Mouse (Mus musculus) heart, embryonic 12.5 days (tissue): ENCODE measurements at regions not wholly inside any gene's neighbourhood (a gene's known extent, or its start where the extent isn't known, plus 50 kb on each side); places are given as distances from the start of the nearest gene placed in this dataset.

Experiments used
- ATAC-seq: fragments of 200-750 bp; cut with Nextera tagmentation; 2 replicates; pipeline ENCODE4 v1.8.0; 2017; ENCODE audit warnings: moderate TSS enrichment, moderate library complexity; ENCODE audit not compliant: insufficient number of reproducible peaks, low FRiP score
- H3K27ac ChIP-seq: fragments of 300-500 bp; sonication (generic); 2 replicates; pipeline ENCODE4 v1.5.1; 2016; ENCODE audit warnings: mild to moderate bottlenecking, moderate library complexity; ENCODE audit not compliant: poor library complexity, severe bottlenecking
- H3K27me3 ChIP-seq: fragments of 300-500 bp; sonication (generic); replicated peaks from 2 replicates; pipeline ENCODE4 v1.6.1; 2016; ENCODE audit warnings: mild to moderate bottlenecking, moderate library complexity
- H3K36me3 ChIP-seq: fragments of 300-500 bp; sonication (generic); 2 replicates; pipeline ENCODE4 v1.6.1; 2016; ENCODE audit warnings: mild to moderate bottlenecking, moderate library complexity
- H3K4me1 ChIP-seq: fragments of 300-500 bp; sonication (generic); replicated peaks from 2 replicates; pipeline ENCODE4 v1.6.1; 2016; ENCODE audit warnings: mild to moderate bottlenecking
- H3K4me2 ChIP-seq: fragments of 300-500 bp; sonication (generic); 2 replicates; pipeline ENCODE4 v1.6.1; 2016; ENCODE audit warnings: mild to moderate bottlenecking, moderate library complexity
- H3K4me3 ChIP-seq: fragments of 300-500 bp; sonication (generic); 2 replicates; pipeline ENCODE4 v1.5.1; 2016; ENCODE audit warnings: mild to moderate bottlenecking
- H3K9ac ChIP-seq: fragments of 300-500 bp; sonication (generic); 2 replicates; pipeline ENCODE4 v1.6.1; 2016; ENCODE audit warnings: mild to moderate bottlenecking, moderate library complexity
- H3K9me3 ChIP-seq: fragments of 300-500 bp; sonication (generic); replicated peaks from 2 replicates; pipeline ENCODE4 v1.6.1; 2016; ENCODE audit warnings: mild to moderate bottlenecking, moderate library complexity
- WGBS: fragments of 180-500 bp; shearing (Covaris S2); methylation state at CpG from one replicate; pipeline ENCODE4 v1.1.7; 2016; 5-methylcytosine and 5-hydroxymethylcytosine counted together

DNA sequence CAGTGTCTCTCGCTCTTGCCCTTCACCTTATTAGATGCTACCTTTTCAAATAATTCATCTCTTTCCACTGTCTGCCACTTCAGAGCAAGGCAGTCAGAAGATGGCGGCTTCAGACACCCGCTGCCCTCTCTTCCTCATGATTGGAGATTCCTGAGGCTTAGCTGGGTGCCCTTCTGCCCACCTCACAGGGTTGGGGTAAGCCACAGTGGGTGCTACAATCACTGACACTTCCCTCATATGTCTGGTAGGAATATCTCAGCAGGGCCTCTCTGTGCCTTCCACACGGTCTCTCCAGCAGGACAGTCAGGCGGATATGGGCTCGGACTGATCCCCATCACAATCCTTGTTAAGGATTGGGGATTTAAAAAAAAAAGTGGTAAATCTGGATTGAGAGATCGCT lies 53.2 kb upstream of the Rpl36-ps4 start:
- Histone ChIP-seq H3K9me3 (no peaks in the 10 kb centered on the region; the same call in 1 of the 2 replicates), H3K4me2 (no peak overlapping the region), H3K4me3 (no peak overlapping the region), H3K27ac (no peak overlapping the region), H3K9ac (no peak overlapping the region), H3K4me1 (peaks cover 15% of the 10 kb centered on the region), H3K36me3 (no peaks in the 10 kb centered on the region), H3K27me3 (no peaks in the 10 kb centered on the region)
- 93% methylated on average over 7 of the region's 7 CpGs for WGBS
- no peak for ATAC-seq

- H3K4me3 ChIP-seq = no peak overlapping the region
- no peak overlapping the region for H3K9ac ChIP-seq
- H3K4me1 ChIP-seq = peaks cover 10% of the 10 kb centered on the region
- no peak for ATAC-seq
- no peaks in the 10 kb centered on the region for H3K27me3 ChIP-seq
- H3K27ac ChIP-seq = no peak overlapping the region
- WGBS = 75% methylated on average over 15 of the region's 15 CpGs
- no peak overlapping the region for H3K4me2 ChIP-seq
- no peaks in the 10 kb centered on the region; the same call in 1 of the 2 replicates for H3K9me3 ChIP-seq
- H3K36me3 ChIP-seq = no peaks in the 10 kb centered on the region
These were observed 54.0 kb upstream of the Rpl36-ps4 start for GRCm38 (mm10) chr17:87866719-87867318.

DNA sequence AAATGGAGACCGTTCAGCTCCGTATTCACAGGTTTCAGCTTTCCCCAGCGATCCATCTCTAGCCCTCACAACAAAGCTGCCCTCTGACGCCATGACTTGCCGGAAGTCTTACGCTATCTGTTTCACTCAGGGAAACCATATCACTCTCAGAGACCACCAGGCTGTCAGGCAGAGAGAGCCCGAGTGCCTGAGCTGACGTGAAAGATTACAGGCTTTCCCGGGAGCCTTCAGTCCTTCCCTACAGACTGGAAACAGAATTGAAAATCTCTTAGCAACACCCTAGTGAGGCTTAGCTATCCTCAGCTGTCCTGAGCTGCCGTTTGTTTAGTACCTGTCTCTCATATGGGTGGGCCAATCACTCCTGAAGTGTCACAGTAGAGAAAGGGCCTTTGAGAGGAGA lies 54.6 kb upstream of the Rpl36-ps4 start:
- ATAC-seq = no peak
- Histone ChIP-seq H3K4me1 (peaks cover 17% of the 10 kb centered on the region), H3K9me3 (no peaks in the 10 kb centered on the region; the same call in 1 of the 2 replicates), H3K27me3 (no peaks in the 10 kb centered on the region), H3K27ac (no peak overlapping the region), H3K4me3 (no peak overlapping the region), H3K9ac (no peak overlapping the region), H3K4me2 (peak overlapping the region; percentile 26), H3K36me3 (no peaks in the 10 kb centered on the region)
- 16% methylated on average over 10 of the region's 10 CpGs for WGBS

DNA sequence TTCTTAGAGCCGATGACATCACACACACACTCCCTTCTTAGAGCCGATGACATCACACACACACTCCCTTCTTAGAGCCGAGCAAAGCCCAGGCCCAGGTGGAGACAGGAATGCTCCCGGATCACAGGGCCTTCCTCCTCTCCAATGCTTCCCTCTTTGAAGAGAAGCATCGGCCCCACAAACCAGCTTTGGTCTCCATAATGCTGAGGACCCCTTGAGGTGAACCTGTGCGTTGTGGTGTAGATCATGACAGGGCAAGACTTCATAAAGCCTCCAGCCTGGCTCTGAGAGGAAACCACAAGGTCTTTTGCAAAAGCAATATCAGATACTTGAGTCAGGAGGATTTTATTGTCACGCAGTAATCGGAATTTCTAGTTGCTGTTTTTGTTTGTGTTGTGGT lies 55.3 kb upstream of the Rpl36-ps4 start:
- no peaks in the 10 kb centered on the region for H3K27me3 ChIP-seq
- no peaks in the 10 kb centered on the region; the same call in 1 of the 2 replicates for H3K9me3 ChIP-seq
- H3K4me2 ChIP-seq = no peak overlapping the region
- no peak overlapping the region for H3K9ac ChIP-seq
- no peak for ATAC-seq
- no peak overlapping the region for H3K27ac ChIP-seq
- no peak overlapping the region for H3K4me3 ChIP-seq
- peaks cover 18% of the 10 kb centered on the region for H3K4me1 ChIP-seq
- H3K36me3 ChIP-seq = no peaks in the 10 kb centered on the region
- WGBS = 82% methylated on average over 8 of the region's 8 CpGs

DNA sequence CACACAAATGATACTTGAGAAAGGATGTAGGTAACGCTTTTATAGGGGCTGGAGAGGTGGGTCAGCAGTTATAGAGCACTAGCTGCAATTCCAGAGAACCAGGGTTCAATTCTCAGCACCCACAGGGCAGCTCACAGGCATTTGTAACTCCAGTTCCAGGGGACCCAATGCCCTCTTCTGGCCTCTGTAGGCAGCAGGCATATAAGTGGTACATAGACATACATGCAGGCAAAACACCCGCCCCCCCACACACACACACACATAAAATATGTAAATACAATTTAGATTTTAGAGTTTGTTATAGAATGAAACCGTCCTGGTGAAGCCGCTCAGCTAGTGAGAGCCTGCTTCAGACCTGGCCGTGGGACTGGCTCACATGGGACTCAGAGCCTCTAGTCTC lies 55.9 kb upstream of the Rpl36-ps4 start:
- WGBS = 88% methylated on average over 5 of the region's 5 CpGs
- Histone ChIP-seq H3K4me1 (peaks cover 18% of the 10 kb centered on the region), H3K4me3 (no peak overlapping the region), H3K9ac (no peak overlapping the region), H3K36me3 (no peaks in the 10 kb centered on the region), H3K4me2 (no peak overlapping the region), H3K27me3 (no peaks in the 10 kb centered on the region), H3K27ac (no peak overlapping the region), H3K9me3 (no peaks in the 10 kb centered on the region; the same call in 1 of the 2 replicates)
- no peak for ATAC-seq

DNA sequence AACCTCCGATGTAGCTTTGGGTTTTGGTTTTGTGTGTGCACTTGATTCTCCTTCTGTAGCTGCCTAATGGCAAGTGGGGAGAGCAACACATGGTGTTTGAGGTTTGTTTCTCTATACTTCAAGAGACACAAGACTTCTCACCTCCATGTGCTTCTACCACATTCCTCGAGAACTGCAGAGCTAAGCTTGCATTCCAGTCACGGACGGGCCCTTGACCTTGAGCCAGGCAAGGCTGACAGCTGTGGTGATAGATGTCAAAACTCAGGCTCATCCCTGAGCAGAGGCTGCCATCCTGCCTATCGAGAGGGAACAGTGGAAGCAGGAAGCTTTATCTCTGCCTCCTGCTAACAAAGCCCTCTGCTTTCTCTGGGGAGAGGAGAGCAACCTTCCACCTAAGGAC lies 59.2 kb upstream of the Rpl36-ps4 start:
- H3K27me3 ChIP-seq = no peaks in the 10 kb centered on the region
- no peak overlapping the region for H3K4me2 ChIP-seq
- no peak for ATAC-seq
- H3K9ac ChIP-seq = no peak overlapping the region
- 22% methylated on average over 5 of the region's 5 CpGs for WGBS
- H3K9me3 ChIP-seq = no peaks in the 10 kb centered on the region; the same call in 1 of the 2 replicates
- no peak overlapping the region for H3K4me3 ChIP-seq
- no peaks in the 10 kb centered on the region for H3K36me3 ChIP-seq
- H3K27ac ChIP-seq = no peak overlapping the region
- H3K4me1 ChIP-seq = peaks cover 17% of the 10 kb centered on the region

DNA sequence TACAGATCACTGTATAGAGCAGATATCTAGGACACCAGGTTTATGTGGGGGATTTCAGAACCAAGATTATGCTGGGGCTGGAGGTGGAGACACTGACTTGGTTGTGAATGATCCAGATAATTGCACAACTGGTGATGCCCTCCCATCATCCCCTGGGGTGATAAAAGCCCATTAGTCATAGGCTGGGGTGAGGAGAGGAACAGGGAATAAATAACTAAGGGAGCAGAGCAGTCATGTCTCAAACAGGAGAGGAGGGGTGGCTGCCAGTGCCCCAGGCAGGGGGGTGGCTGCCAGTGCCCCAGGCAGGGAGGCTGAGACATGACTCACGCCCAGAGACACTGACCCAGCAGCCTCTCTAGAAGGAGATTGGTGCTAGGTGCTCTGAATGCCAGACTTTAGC lies 53.7 kb upstream of the Kcnk12 start:
- no peaks in the 10 kb centered on the region for H3K27me3 ChIP-seq
- no peak overlapping the region for H3K27ac ChIP-seq
- H3K4me3 ChIP-seq = no peak overlapping the region
- peaks cover 11% of the 10 kb centered on the region; the same call in 1 of the 2 replicates for H3K9me3 ChIP-seq
- 50% methylated on average over 1 of the region's 1 CpGs for WGBS
- no peaks in the 10 kb centered on the region for H3K36me3 ChIP-seq
- no peak overlapping the region for H3K9ac ChIP-seq
- ATAC-seq = no peak
- H3K4me2 ChIP-seq = no peak overlapping the region
- 0 out of 2 replicates have a peak, but pooled peaks cover 4% of the 10 kb centered on the region for H3K4me1 ChIP-seq

GRCm38 (mm10) chr17:87849897-87850296 lies 52.1 kb upstream of the Kcnk12 start:
- H3K9ac ChIP-seq = no peak overlapping the region
- 0 out of 2 replicates have a peak, but pooled peaks cover 4% of the 10 kb centered on the region for H3K4me1 ChIP-seq
- no peak overlapping the region for H3K27ac ChIP-seq
- no peaks in the 10 kb centered on the region for H3K27me3 ChIP-seq
- no peak overlapping the region for H3K4me2 ChIP-seq
- H3K9me3 ChIP-seq = peaks cover 8% of the 10 kb centered on the region; the same call in 1 of the 2 replicates
- WGBS = 72% methylated on average over 7 of the region's 7 CpGs
- ATAC-seq = no peak
- no peaks in the 10 kb centered on the region for H3K36me3 ChIP-seq
- H3K4me3 ChIP-seq = no peak overlapping the region

GRCm38 (mm10) chr17:87849421-87849820 lies 51.6 kb upstream of the Kcnk12 start:
- H3K27ac ChIP-seq = no peak overlapping the region
- ATAC-seq = no peak
- H3K27me3 ChIP-seq = no peaks in the 10 kb centered on the region
- peaks cover 7% of the 10 kb centered on the region for H3K9me3 ChIP-seq
- 0 out of 2 replicates have a peak, but pooled peaks cover 4% of the 10 kb centered on the region for H3K4me1 ChIP-seq
- no peak overlapping the region for H3K4me3 ChIP-seq
- no peak overlapping the region for H3K4me2 ChIP-seq
- no peak overlapping the region for H3K9ac ChIP-seq
- H3K36me3 ChIP-seq = no peaks in the 10 kb centered on the region
- 82% methylated on average over 6 of the region's 6 CpGs for WGBS

GRCm38 (mm10) chr17:87848964-87849363 lies 51.2 kb upstream of the Kcnk12 start:
- Histone ChIP-seq H3K4me1 (0 out of 2 replicates have a peak, but pooled peaks cover 4% of the 10 kb centered on the region), H3K9me3 (peaks cover 8% of the 10 kb centered on the region), H3K27ac (no peak overlapping the region), H3K36me3 (no peaks in the 10 kb centered on the region), H3K27me3 (no peaks in the 10 kb centered on the region), H3K4me2 (no peak overlapping the region), H3K4me3 (no peak overlapping the region), H3K9ac (no peak overlapping the region)
- ATAC-seq = no peak
- 75% methylated on average over 3 of the region's 3 CpGs for WGBS
